Mouse (Mus musculus): ENCODE results near the gene Atg4d.
"Not testable (repeated sequence)": the region's sequence is repeated elsewhere in the genome, so short reads cannot be mapped to it uniquely, and the experiment has no call there.

GRCm38 (mm10) chr9:21256349-21256748 lies 8.7 kb upstream of the Atg4d start:
- TF ChIP-seq CEBPB (IDR thresholded peaks at IDR 0.05; ENCODE audit: insufficient read depth, poor library complexity, severe bottlenecking); POLR2A (IDR thresholded peaks at IDR 0.05; ENCODE audit: insufficient read length, low read depth); MYOG (IDR thresholded peaks at IDR 0.05; ENCODE audit: control insufficient read depth in 1 of 3, insufficient read depth in 1 of 3, insufficient read length in 2 of 3, low read depth in 2 of 3): not testable (repeated sequence)

Data from myocyte (in vitro differentiated cells).